Mouse (Mus musculus) hindbrain, embryonic 13.5 days (tissue): ENCODE results near the gene Plekhm2. TPM values are rescaled to one million over a fixed set of nuclear protein-coding genes. Genes with fewer than 3 reads are reported as not detected.

Experiments used
- ATAC-seq: fragments of 200-750 bp; cut with Nextera tagmentation; 2 replicates; pipeline ENCODE4 v1.8.0; 2017; ENCODE audit warnings: moderate TSS enrichment; ENCODE audit not compliant: low FRiP score
- H3K27ac ChIP-seq: fragments of 300-500 bp; sonication (generic); 2 replicates; pipeline ENCODE4 v1.5.1; 2015; ENCODE audit warnings: inconsistent platforms, mild to moderate bottlenecking, moderate library complexity
- H3K27me3 ChIP-seq: fragments of 300-500 bp; sonication (generic); 2 replicates; pipeline ENCODE4 v1.6.1; 2015; ENCODE audit warnings: mild to moderate bottlenecking, inconsistent platforms
- H3K36me3 ChIP-seq: fragments of 300-500 bp; sonication (generic); 2 replicates; pipeline ENCODE4 v1.6.1; 2015; ENCODE audit warnings: mild to moderate bottlenecking, inconsistent platforms
- H3K4me1 ChIP-seq: fragments of 300-500 bp; sonication (generic); replicated peaks from 2 replicates; pipeline ENCODE4 v1.6.1; 2015; ENCODE audit warnings: inconsistent platforms
- H3K4me2 ChIP-seq: fragments of 300-500 bp; sonication (generic); 2 replicates; pipeline ENCODE4 v1.6.1; 2015; ENCODE audit warnings: inconsistent platforms, mild to moderate bottlenecking, moderate library complexity
- H3K4me3 ChIP-seq: fragments of 300-500 bp; sonication (generic); 2 replicates; pipeline ENCODE4 v1.5.1; 2015; ENCODE audit warnings: mild to moderate bottlenecking, inconsistent platforms
- H3K9ac ChIP-seq: fragments of 300-500 bp; sonication (generic); 2 replicates; pipeline ENCODE4 v1.6.1; 2015; ENCODE audit warnings: mild to moderate bottlenecking, inconsistent platforms
- H3K9me3 ChIP-seq: fragments of 300-500 bp; sonication (generic); 2 replicates; pipeline ENCODE4 v1.6.1; 2016; ENCODE audit warnings: inconsistent platforms
- WGBS: fragments of 180-500 bp; shearing (Covaris S2); methylation state at CpG from one replicate; pipeline ENCODE4 v1.1.7; 2015; 5-methylcytosine and 5-hydroxymethylcytosine counted together
- polyA plus RNA-seq: library from polyadenylated mRNA; unstranded; fragments of >200 nt; fragmentation: Nextera tagmentation; extraction: Ambion mirVana; gene quantifications from 2 replicates; pipeline ENCODE4 v1.2.1, GENCODE M21; 2015

The Plekhm2 gene
- polyA plus RNA-seq, 1 experiment from 2014 or later, result 6.9 TPM

DNA sequence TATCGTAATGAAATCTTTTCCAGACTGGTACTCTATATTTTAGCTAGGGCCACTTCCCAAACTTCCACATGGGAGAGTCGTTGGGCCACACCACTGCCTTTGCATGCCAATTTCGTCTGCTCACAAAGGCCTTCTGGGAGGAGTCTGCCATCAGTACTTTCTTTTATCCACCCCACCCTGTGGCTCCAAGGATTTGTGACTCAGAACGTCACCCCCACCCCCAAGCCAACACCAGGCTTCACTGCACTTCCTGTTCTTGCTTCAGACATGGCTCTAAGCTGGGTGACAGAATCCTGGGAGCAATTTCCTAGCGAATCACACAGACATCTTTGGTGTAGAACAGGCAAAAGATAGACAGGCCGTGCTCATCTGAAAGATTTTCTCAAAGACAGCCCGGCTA is 17.1 kb upstream of the Plekhm2 start:
- WGBS, result 66% methylated on average over 7 of the region's 7 CpGs
- Histone ChIP-seq H3K4me3 (no peak overlapping the region), H3K27ac (no peak overlapping the region), H3K36me3 (peaks cover 47% of the 10 kb centered on the region), H3K27me3 (no peaks in the 10 kb centered on the region), H3K9ac (no peak overlapping the region), H3K4me1 (no peaks in the 10 kb centered on the region; the same call in 1 of the 2 replicates), H3K9me3 (no peaks in the 10 kb centered on the region), H3K4me2 (no peak overlapping the region)
- no peak for ATAC-seq

DNA sequence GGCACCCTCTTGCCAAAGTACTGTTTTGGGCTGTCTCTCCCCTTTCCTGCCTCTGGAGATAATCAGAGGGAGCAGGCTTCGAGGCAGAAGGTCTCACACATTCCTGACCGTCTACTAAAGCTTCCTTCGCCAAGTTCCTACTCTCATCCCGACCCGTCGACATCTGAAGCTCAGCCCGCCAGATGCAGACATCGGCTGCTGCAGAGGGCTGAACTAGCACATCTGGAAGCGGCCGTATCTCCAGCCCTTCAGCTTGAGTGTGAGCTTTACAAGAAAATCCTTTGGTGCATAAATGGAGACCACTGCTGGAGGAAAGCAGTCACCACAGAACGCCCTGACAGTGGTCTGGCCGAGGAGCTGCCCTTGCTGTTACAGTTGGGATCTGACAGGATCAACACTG is 16.2 kb upstream of the Plekhm2 start:
- no peak overlapping the region for H3K27ac ChIP-seq
- H3K9ac ChIP-seq, result no peak overlapping the region
- WGBS, result 80% methylated on average over 12 of the region's 12 CpGs
- no peak for ATAC-seq
- H3K4me1 ChIP-seq, result no peaks in the 10 kb centered on the region; the same call in 1 of the 2 replicates
- H3K4me3 ChIP-seq, result no peak overlapping the region
- H3K4me2 ChIP-seq, result no peak overlapping the region
- H3K36me3 ChIP-seq, result peaks cover 38% of the 10 kb centered on the region
- H3K27me3 ChIP-seq, result no peaks in the 10 kb centered on the region
- H3K9me3 ChIP-seq, result no peaks in the 10 kb centered on the region

DNA sequence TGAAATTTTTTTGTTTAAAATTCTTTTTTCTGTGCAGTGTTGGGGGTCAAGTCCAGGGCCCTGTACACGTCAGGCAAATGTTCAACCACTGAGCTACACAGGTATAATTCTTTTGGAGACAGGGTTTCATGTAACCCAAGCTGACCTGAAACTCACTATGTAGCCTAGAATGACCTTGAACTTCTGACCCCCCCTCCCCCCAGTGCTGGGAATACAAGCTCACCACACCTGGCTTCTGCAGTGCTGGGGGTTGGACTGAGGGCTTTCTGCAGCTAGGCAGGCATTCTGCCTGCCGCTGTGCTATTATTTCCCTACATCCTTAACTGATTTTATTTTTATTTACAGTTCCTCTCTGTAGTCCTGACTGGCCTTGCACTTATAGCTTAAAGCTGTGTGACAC is 14.3 kb upstream of the Plekhm2 start:
- Histone ChIP-seq H3K9me3 (no peaks in the 10 kb centered on the region), H3K4me3 (no peak overlapping the region), H3K36me3 (peaks cover 19% of the 10 kb centered on the region), H3K4me2 (no peak overlapping the region), H3K9ac (no peak overlapping the region), H3K4me1 (no peaks in the 10 kb centered on the region; the same call in 1 of the 2 replicates), H3K27ac (no peak overlapping the region), H3K27me3 (no peaks in the 10 kb centered on the region)
- 96% methylated on average over 2 of the region's 2 CpGs for WGBS
- no peak for ATAC-seq

DNA sequence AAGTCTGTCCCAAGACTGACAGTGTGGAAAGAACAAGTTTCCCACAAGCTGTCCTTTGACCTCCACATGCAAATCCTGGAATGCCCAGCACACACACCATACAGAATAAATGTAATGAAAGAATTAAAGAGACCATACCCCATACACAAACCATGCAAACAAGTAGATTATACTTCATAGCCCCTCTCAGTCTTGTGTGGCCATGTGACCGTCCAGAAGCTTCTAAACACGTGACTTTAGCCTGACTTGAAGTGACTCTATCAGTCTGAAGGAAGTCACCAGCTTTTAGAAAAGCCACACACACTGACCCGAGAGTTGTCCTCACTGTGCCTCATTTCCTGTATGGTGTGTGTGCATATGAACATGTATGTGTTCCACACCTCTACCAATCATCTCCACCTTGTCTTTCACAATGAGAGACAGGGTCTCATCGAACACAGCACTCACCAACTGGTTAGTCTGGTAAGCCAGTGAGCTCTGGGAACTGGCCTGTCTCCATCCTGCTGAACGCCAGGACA is 11.8 kb upstream of the Plekhm2 start:
- 88% methylated on average over 5 of the region's 5 CpGs for WGBS
- H3K36me3 ChIP-seq, result 0 out of 2 replicates have a peak, but pooled peaks cover 4% of the 10 kb centered on the region

GRCm38 (mm10) chr4:141672325-141672724 is 7.6 kb upstream of the Plekhm2 start:
- no peak overlapping the region for H3K9ac ChIP-seq

More for the DNA sequence above, 11.8 kb upstream of the Plekhm2 start:
- Histone ChIP-seq H3K4me1 (no peaks in the 10 kb centered on the region; the same call in 1 of the 2 replicates), H3K4me3 (no peak overlapping the region), H3K9ac (no peak overlapping the region), H3K9me3 (no peaks in the 10 kb centered on the region), H3K27ac (no peak overlapping the region), H3K4me2 (no peak overlapping the region), H3K27me3 (no peaks in the 10 kb centered on the region)
- ATAC-seq, result no peak

GRCm38 (mm10) chr4:141671389-141671788 is 6.7 kb upstream of the Plekhm2 start:
- Histone ChIP-seq H3K36me3 (no peaks in the 10 kb centered on the region), H3K9me3 (no peaks in the 10 kb centered on the region), H3K9ac (no peak overlapping the region), H3K4me2 (no peak overlapping the region), H3K27me3 (no peaks in the 10 kb centered on the region), H3K4me1 (no peaks in the 10 kb centered on the region), H3K27ac (no peak overlapping the region), H3K4me3 (no peak overlapping the region)
- no peak for ATAC-seq
- WGBS, result 86% methylated on average over 4 of the region's 4 CpGs

More at GRCm38 (mm10) chr4:141672325-141672724, 7.6 kb upstream of the Plekhm2 start:
- H3K36me3 ChIP-seq, result no peaks in the 10 kb centered on the region
- no peaks in the 10 kb centered on the region for H3K27me3 ChIP-seq
- no peak for ATAC-seq
- no peaks in the 10 kb centered on the region for H3K4me1 ChIP-seq
- no peak overlapping the region for H3K4me3 ChIP-seq
- 81% methylated on average over 13 of the region's 13 CpGs for WGBS
- H3K4me2 ChIP-seq, result no peak overlapping the region
- no peak overlapping the region for H3K27ac ChIP-seq
- H3K9me3 ChIP-seq, result no peaks in the 10 kb centered on the region

- H3K27me3 ChIP-seq, result no peaks in the 10 kb centered on the region
- no peak overlapping the region for H3K9ac ChIP-seq
- H3K4me3 ChIP-seq, result no peak overlapping the region
- no peak for ATAC-seq
- no peaks in the 10 kb centered on the region for H3K36me3 ChIP-seq
- no peak overlapping the region for H3K4me2 ChIP-seq
- no peak overlapping the region for H3K27ac ChIP-seq
- H3K4me1 ChIP-seq, result peaks cover under 1% of the 10 kb centered on the region; the same call in 1 of the 2 replicates
- no peaks in the 10 kb centered on the region for H3K9me3 ChIP-seq
- 90% methylated on average over 18 of the region's 18 CpGs for WGBS
Measured at GRCm38 (mm10) chr4:141669898-141670712, 5.4 kb upstream of the Plekhm2 start.

GRCm38 (mm10) chr4:141664011-141664745 is 521 bp downstream of the Plekhm2 start:
- Histone ChIP-seq H3K9me3 (no peaks in the 10 kb centered on the region), H3K27me3 (no peaks in the 10 kb centered on the region)
- peak; percentile 78 for ATAC-seq

DNA sequence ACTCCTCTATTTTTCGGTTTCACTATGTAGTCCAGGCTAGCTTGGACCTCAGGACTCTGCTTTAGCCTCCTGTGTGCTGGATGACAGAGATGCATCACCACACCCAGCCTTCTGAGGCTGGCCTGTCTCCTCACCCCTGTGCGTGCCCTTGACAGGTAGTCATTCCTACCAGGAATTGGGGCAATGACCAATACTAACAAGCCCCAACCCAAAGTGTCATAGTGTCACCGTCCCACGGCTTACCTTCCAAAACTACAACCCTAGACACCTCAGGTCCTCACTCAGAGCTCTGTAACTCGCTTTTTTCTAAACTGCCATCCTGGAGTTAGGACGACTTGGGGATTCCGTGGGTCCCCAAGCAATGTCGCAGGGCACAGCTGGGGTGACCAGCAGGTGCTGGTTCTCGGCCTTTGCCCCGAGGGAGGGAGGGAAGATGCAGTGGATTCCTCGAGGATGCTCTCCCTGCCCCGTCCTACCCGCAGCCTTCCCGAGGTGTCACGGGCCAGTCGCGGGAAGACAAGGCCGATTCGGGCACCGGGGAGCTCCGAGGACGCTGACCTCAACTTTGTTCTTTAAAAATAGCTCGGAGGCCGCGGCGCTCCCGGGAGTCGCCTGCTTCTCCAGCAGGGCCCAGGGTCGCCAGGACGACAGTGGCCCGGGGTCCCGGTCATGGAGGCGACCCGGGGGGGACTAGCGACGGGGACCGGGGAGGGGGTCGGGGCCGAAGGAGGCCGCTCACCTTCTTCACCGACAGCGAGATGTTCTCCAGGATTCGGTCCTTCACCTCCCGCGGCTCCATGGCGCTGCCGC is 1.4 kb downstream of the Plekhm2 start:
- Histone ChIP-seq H3K27ac (peak overlapping the region; percentile 86), H3K4me2 (peak overlapping the region; percentile 85), H3K27me3 (no peaks in the 10 kb centered on the region), H3K9ac (peak overlapping the region; percentile 93), H3K9me3 (no peaks in the 10 kb centered on the region), H3K36me3 (peaks cover 17% of the 10 kb centered on the region), H3K4me3 (peak overlapping the region; percentile 81), H3K4me1 (peaks cover 23% of the 10 kb centered on the region)
- ATAC-seq, result peak; percentile 40
- WGBS, result 4% methylated on average over 47 of the region's 47 CpGs

More at GRCm38 (mm10) chr4:141664011-141664745, 521 bp downstream of the Plekhm2 start:
- peak overlapping the region; percentile 86 for H3K27ac ChIP-seq
- H3K4me3 ChIP-seq, result peak overlapping the region; percentile 81
- H3K36me3 ChIP-seq, result peaks cover 17% of the 10 kb centered on the region
- H3K9ac ChIP-seq, result peak overlapping the region; percentile 93
- peak overlapping the region; percentile 85 for H3K4me2 ChIP-seq
- WGBS, result 1% methylated on average over 42 of the region's 60 CpGs
- H3K4me1 ChIP-seq, result peaks cover 19% of the 10 kb centered on the region

- H3K9ac ChIP-seq, result peak overlapping the region; percentile 35; the same call in 1 of the 2 replicates
- peaks cover 23% of the 10 kb centered on the region for H3K36me3 ChIP-seq
- WGBS, result 80% methylated on average over 11 of the region's 11 CpGs
- ATAC-seq, result no peak
- H3K4me3 ChIP-seq, result no peak overlapping the region
- no peak overlapping the region for H3K4me2 ChIP-seq
- H3K4me1 ChIP-seq, result peaks cover 32% of the 10 kb centered on the region
- no peak overlapping the region for H3K27ac ChIP-seq
- no peaks in the 10 kb centered on the region for H3K27me3 ChIP-seq
- no peaks in the 10 kb centered on the region for H3K9me3 ChIP-seq
Measured at GRCm38 (mm10) chr4:141660884-141661283, 3.8 kb downstream of the Plekhm2 start.

- Histone ChIP-seq H3K4me1 (peaks cover 30% of the 10 kb centered on the region), H3K27ac (no peak overlapping the region), H3K9me3 (no peaks in the 10 kb centered on the region), H3K4me2 (no peak overlapping the region), H3K4me3 (no peak overlapping the region), H3K9ac (no peak overlapping the region), H3K36me3 (peaks cover 23% of the 10 kb centered on the region), H3K27me3 (no peaks in the 10 kb centered on the region)
- ATAC-seq, result no peak
- 68% methylated on average over 4 of the region's 4 CpGs for WGBS
Measured at GRCm38 (mm10) chr4:141659739-141660138, 5.0 kb downstream of the Plekhm2 start.
